Mouse (Mus musculus): ENCODE measurements at regions not wholly inside any gene's neighbourhood (a gene's known extent, or its start where the extent isn't known, plus 50 kb on each side); places are given as distances from the start of the nearest gene placed in this dataset.

DNA sequence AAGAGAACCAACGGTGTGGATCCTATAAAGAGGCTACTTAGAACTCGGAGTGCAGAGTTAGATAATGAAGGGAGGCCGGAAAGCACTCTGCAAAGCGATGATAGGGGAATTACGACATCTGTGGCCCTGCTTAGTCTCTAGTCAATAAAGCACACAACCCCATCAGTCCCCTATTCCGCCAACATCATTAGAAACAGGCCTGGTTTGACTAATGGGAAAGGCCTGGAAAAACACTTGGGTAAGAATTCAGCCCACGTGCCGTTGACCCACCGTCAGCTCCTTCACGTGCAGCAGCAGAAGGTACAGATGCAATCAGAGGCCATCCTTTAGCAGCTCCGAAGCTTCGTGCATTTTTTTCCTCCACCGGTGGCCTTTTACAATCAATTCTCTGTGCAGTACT, 423.5 kb downstream of the Nedd1 start:
- Histone ChIP-seq H3K4me3 (ENCODE audit: low read depth, low read length) (no peak overlapping the region), H3K4me2 (ENCODE audit: low read length) (no peak overlapping the region), H3K36me3 (ENCODE audit: control insufficient read depth, insufficient read depth, low read length) (no peaks in the 10 kb centered on the region), H3K4me1 (ENCODE audit: control insufficient read depth, insufficient read depth, low read length) (peaks cover 10% of the 10 kb centered on the region), H3K9ac (ENCODE audit: low read length) (no peak overlapping the region), H3K27ac (ENCODE audit: low read depth, low read length) (no peak overlapping the region), H3K27me3 (replicated peaks; ENCODE audit: control insufficient read depth, insufficient read depth, low read length) (no peaks in the 10 kb centered on the region), H3K9me3 (replicated peaks; ENCODE audit: control insufficient read depth, low read length) (no peaks in the 10 kb centered on the region)
- DNase-seq (ENCODE audit: low spot score) (no peak), ATAC-seq (no peak)
- WGBS = 92% methylated on average over 13 of the region's 13 CpGs

- Histone ChIP-seq H3K9ac (ENCODE audit: low read length) (no peak overlapping the region), H3K4me1 (ENCODE audit: control insufficient read depth, insufficient read depth, low read length) (peaks cover 10% of the 10 kb centered on the region), H3K27ac (ENCODE audit: low read depth, low read length) (no peak overlapping the region), H3K4me2 (ENCODE audit: low read length) (peak overlapping the region; percentile 28), H3K36me3 (ENCODE audit: control insufficient read depth, insufficient read depth, low read length) (no peaks in the 10 kb centered on the region), H3K4me3 (ENCODE audit: low read depth, low read length) (no peak overlapping the region), H3K9me3 (replicated peaks; ENCODE audit: control insufficient read depth, low read length) (no peaks in the 10 kb centered on the region), H3K27me3 (replicated peaks; ENCODE audit: control insufficient read depth, insufficient read depth, low read length) (no peaks in the 10 kb centered on the region)
- DNase-seq (ENCODE audit: low spot score) (peak; percentile 11), ATAC-seq (no peak)
- 23% methylated on average over 4 of the region's 4 CpGs for WGBS
Observed at GRCm38 (mm10) chr10:92296837-92297236, 425.4 kb downstream of the Nedd1 start.

GRCm38 (mm10) chr10:92296303-92296702, 425.9 kb downstream of the Nedd1 start:
- Histone ChIP-seq H3K4me2 (ENCODE audit: low read length) (peak overlapping the region; percentile 28), H3K9me3 (replicated peaks; ENCODE audit: control insufficient read depth, low read length) (no peaks in the 10 kb centered on the region), H3K27ac (ENCODE audit: low read depth, low read length) (no peak overlapping the region), H3K36me3 (ENCODE audit: control insufficient read depth, insufficient read depth, low read length) (no peaks in the 10 kb centered on the region), H3K4me3 (ENCODE audit: low read depth, low read length) (no peak overlapping the region), H3K4me1 (ENCODE audit: control insufficient read depth, insufficient read depth, low read length) (peaks cover 10% of the 10 kb centered on the region), H3K9ac (ENCODE audit: low read length) (no peak overlapping the region), H3K27me3 (replicated peaks; ENCODE audit: control insufficient read depth, insufficient read depth, low read length) (no peaks in the 10 kb centered on the region)
- WGBS = 24% methylated on average over 9 of the region's 9 CpGs
- peak; percentile 46 for DNase-seq (ENCODE audit: low spot score)
- ATAC-seq = no peak

DNA sequence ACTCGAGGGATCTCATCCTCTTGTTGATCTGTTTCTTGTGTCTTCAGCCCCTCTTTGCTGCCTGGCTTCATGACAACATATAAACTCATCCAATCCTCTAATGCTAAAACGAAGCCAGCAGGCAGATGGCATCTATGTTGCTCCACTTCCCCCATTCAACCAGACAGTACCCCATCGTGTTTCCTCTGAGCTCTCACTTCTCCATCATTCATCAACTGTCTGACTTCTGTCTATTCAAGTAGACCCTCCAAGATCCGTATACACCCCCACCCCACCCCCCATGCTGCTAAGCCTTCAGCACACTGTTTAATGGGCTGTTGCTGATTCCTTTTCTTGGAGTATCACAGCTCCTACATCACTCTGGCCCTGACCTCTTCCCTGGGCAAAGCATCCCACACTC, 429.0 kb downstream of the Nedd1 start:
- H3K27ac ChIP-seq (ENCODE audit: low read depth, low read length) = no peak overlapping the region
- DNase-seq (ENCODE audit: low spot score) = peak; percentile 34

DNA sequence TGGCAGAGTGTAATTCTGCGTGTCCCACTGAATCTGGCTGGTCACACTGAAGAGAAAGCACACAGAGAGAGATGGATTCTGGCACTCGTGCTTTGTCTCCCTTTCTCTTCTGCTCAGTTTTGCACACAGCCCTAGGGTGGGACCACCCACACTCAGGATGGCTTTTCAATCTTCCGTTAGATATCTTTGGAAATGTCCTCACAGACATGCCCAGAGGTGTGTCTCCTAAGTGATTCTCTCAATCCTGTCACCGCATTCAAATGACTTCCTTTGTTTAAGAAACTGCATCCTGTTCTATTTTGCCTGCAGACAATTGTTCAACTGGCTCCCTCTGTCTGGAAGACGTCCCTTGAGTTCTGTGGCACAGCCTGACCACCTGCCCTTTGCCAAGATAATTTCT, 433.0 kb downstream of the Nedd1 start:
- Histone ChIP-seq H3K9ac (ENCODE audit: low read length) (no peak overlapping the region), H3K4me3 (ENCODE audit: low read depth, low read length) (no peak overlapping the region), H3K4me2 (ENCODE audit: low read length) (no peak overlapping the region), H3K4me1 (ENCODE audit: control insufficient read depth, insufficient read depth, low read length) (no peaks in the 10 kb centered on the region), H3K9me3 (replicated peaks; ENCODE audit: control insufficient read depth, low read length) (no peaks in the 10 kb centered on the region), H3K27ac (ENCODE audit: low read depth, low read length) (no peak overlapping the region), H3K36me3 (ENCODE audit: control insufficient read depth, insufficient read depth, low read length) (no peaks in the 10 kb centered on the region), H3K27me3 (replicated peaks; ENCODE audit: control insufficient read depth, insufficient read depth, low read length) (no peaks in the 10 kb centered on the region)
- WGBS = 56% methylated on average over 5 of the region's 5 CpGs
- ATAC-seq (no peak), DNase-seq (ENCODE audit: low spot score) (no peak)

More for the DNA sequence above, 429.0 kb downstream of the Nedd1 start:
- Histone ChIP-seq H3K27me3 (replicated peaks; ENCODE audit: control insufficient read depth, insufficient read depth, low read length) (no peaks in the 10 kb centered on the region), H3K36me3 (ENCODE audit: control insufficient read depth, insufficient read depth, low read length) (no peaks in the 10 kb centered on the region), H3K9me3 (replicated peaks; ENCODE audit: control insufficient read depth, low read length) (no peaks in the 10 kb centered on the region), H3K9ac (ENCODE audit: low read length) (no peak overlapping the region), H3K4me1 (ENCODE audit: control insufficient read depth, insufficient read depth, low read length) (peaks cover 10% of the 10 kb centered on the region), H3K4me2 (ENCODE audit: low read length) (no peak overlapping the region), H3K4me3 (ENCODE audit: low read depth, low read length) (no peak overlapping the region)
- 60% methylated on average over 4 of the region's 4 CpGs for WGBS
- no peak for ATAC-seq

DNA sequence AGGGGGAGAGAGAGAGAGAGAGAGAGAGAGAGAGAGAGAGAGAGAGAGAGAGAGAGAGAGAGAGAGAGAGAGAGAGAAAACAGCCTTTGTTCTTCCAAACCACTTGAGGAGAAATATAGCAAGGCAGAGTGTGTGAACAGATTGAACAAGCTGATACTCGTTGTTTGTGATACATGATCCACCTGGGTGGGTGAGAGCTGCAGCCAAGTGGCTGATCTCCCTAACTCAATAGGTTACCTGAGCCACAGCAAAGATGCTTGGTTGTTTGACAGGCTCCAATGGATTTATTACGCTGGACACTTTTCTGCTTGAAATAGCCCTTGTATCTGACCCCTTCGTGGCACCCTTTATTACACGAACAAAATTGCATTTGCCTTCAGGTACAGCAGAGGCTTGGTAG, 438.0 kb downstream of the Nedd1 start:
- H3K4me1 ChIP-seq (ENCODE audit: control insufficient read depth, insufficient read depth, low read length) = no peaks in the 10 kb centered on the region
- WGBS = 58% methylated on average over 4 of the region's 4 CpGs
- no peak overlapping the region for H3K27ac ChIP-seq (ENCODE audit: low read depth, low read length)
- H3K4me2 ChIP-seq (ENCODE audit: low read length) = no peak overlapping the region
- no peaks in the 10 kb centered on the region for H3K27me3 ChIP-seq (replicated peaks; ENCODE audit: control insufficient read depth, insufficient read depth, low read length)
- no peak overlapping the region for H3K4me3 ChIP-seq (ENCODE audit: low read depth, low read length)
- DNase-seq (ENCODE audit: low spot score) = no peak
- ATAC-seq = no peak
- no peak overlapping the region for H3K9ac ChIP-seq (ENCODE audit: low read length)
- no peaks in the 10 kb centered on the region for H3K9me3 ChIP-seq (replicated peaks; ENCODE audit: control insufficient read depth, low read length)
- no peaks in the 10 kb centered on the region for H3K36me3 ChIP-seq (ENCODE audit: control insufficient read depth, insufficient read depth, low read length)

DNA sequence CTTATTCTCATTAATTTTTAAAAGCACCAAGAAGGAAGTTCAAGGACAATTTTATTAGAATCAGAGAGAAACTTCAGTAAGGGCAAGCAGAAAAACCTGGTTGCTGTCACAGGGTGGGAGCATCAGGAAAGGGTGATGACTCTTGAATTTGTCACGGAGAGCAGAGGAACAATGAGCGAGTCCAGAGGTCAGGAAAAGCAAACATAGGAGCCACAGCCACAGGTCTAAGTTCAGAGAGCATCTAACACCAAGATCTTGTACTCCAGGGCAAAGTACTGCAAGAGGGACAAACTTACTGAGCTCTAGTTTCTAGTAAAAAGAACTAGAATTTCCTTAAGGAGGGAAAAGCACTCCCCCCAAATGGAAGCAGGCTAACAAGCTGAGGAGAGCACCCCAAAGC, 444.2 kb downstream of the Nedd1 start:
- WGBS = 82% methylated on average over 2 of the region's 2 CpGs
- Histone ChIP-seq H3K4me2 (ENCODE audit: low read length) (no peak overlapping the region), H3K36me3 (ENCODE audit: control insufficient read depth, insufficient read depth, low read length) (no peaks in the 10 kb centered on the region), H3K9ac (ENCODE audit: low read length) (no peak overlapping the region), H3K27ac (ENCODE audit: low read depth, low read length) (no peak overlapping the region), H3K4me1 (ENCODE audit: control insufficient read depth, insufficient read depth, low read length) (no peaks in the 10 kb centered on the region), H3K4me3 (ENCODE audit: low read depth, low read length) (no peak overlapping the region), H3K9me3 (replicated peaks; ENCODE audit: control insufficient read depth, low read length) (no peaks in the 10 kb centered on the region), H3K27me3 (replicated peaks; ENCODE audit: control insufficient read depth, insufficient read depth, low read length) (no peaks in the 10 kb centered on the region)
- no peak for ATAC-seq
- no peak for DNase-seq (ENCODE audit: low spot score)

GRCm38 (mm10) chr10:92257815-92258214, 464.4 kb downstream of the Nedd1 start:
- no peak overlapping the region for H3K4me3 ChIP-seq (ENCODE audit: low read depth, low read length)
- no peak for DNase-seq (ENCODE audit: low spot score)
- no peaks in the 10 kb centered on the region for H3K4me1 ChIP-seq (ENCODE audit: control insufficient read depth, insufficient read depth, low read length)
- H3K27me3 ChIP-seq (replicated peaks; ENCODE audit: control insufficient read depth, insufficient read depth, low read length) = no peaks in the 10 kb centered on the region
- no peak overlapping the region for H3K4me2 ChIP-seq (ENCODE audit: low read length)
- H3K36me3 ChIP-seq (ENCODE audit: control insufficient read depth, insufficient read depth, low read length) = no peaks in the 10 kb centered on the region
- H3K9ac ChIP-seq (ENCODE audit: low read length) = no peak overlapping the region
- no peaks in the 10 kb centered on the region for H3K9me3 ChIP-seq (replicated peaks; ENCODE audit: control insufficient read depth, low read length)
- H3K27ac ChIP-seq (ENCODE audit: low read depth, low read length) = no peak overlapping the region
- 64% methylated on average over 3 of the region's 3 CpGs for WGBS
- no peak for ATAC-seq

- ATAC-seq = peak; percentile 73
- 10% methylated on average over 3 of the region's 3 CpGs for WGBS
- DNase-seq (ENCODE audit: low spot score) = peak; percentile 83
- Histone ChIP-seq H3K4me2 (ENCODE audit: low read length) (no peak overlapping the region), H3K9me3 (replicated peaks; ENCODE audit: control insufficient read depth, low read length) (no peaks in the 10 kb centered on the region), H3K27ac (ENCODE audit: low read depth, low read length) (0 out of 2 replicates have a peak overlapping the region, but pooled peaks have one; percentile 40), H3K36me3 (ENCODE audit: control insufficient read depth, insufficient read depth, low read length) (no peaks in the 10 kb centered on the region), H3K9ac (ENCODE audit: low read length) (no peak overlapping the region), H3K27me3 (replicated peaks; ENCODE audit: control insufficient read depth, insufficient read depth, low read length) (no peaks in the 10 kb centered on the region), H3K4me3 (ENCODE audit: low read depth, low read length) (no peak overlapping the region), H3K4me1 (ENCODE audit: control insufficient read depth, insufficient read depth, low read length) (peaks cover 9% of the 10 kb centered on the region)
Observed at GRCm38 (mm10) chr10:92248648-92249047, 473.6 kb downstream of the Nedd1 start.
